Mouse (Mus musculus) yolk sac, embryonic 10.5 days (tissue): ENCODE measurements around the gene Pgm2l1.
"Not testable (repeated sequence)": the region's sequence is repeated elsewhere in the genome, so short reads cannot be mapped to it uniquely, and the experiment has no call there.

Source experiments
- DNase-seq: peaks from one replicate; pipeline ENCODE4 v3.0.0-alpha.2; 2017; ENCODE audit warnings: low spot score

Gene Pgm2l1

GRCm38 (mm10) chr7:100228957-100229356 lies 1.8 kb downstream of the Pgm2l1 start:
- no peak for DNase-seq

DNA sequence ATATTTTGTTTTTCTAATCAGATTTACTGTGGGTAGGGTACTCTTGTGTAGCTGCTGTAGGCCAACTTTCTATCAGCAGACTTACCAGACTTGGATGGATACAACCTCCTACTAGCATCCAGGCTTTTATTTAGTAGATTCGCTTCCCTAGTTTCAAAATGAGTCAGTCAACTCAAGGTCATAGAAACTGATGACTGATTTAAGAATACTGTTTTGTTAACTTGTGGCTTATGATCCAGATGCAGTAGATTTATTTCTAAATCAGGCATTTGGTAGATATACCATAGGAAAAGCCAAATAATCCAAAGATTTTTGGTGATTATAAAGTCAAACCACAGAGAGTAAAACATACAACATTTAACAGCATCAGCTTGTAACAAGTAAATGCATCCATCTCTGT lies 3.5 kb downstream of the Pgm2l1 start:
- no peak for DNase-seq

GRCm38 (mm10) chr7:100231661-100232060 lies 4.5 kb downstream of the Pgm2l1 start:
- no peak for DNase-seq

- DNase-seq: no peak
Measured at GRCm38 (mm10) chr7:100233681-100234080, 6.5 kb downstream of the Pgm2l1 start.

- peak; percentile 11 for DNase-seq
Measured at GRCm38 (mm10) chr7:100234264-100234885, 7.2 kb downstream of the Pgm2l1 start.

DNA sequence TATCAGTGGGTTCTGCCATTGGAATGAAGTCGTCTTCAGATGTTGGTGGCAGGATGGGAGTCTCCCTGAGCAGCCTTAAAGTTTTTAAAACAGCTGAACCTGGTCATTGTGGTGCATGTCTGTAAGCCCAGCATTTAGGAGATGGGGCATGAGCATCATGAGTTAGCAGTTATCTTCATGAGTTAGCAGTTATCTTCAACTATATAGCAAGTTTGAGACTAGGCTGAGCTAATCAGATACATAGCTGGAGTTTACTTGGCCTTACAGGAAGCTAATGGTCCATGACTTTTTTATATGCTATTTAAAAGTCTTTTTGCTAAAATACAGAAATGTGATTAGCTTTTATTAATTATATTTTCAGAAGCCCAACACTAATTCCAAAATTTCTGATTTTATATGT lies 11.1 kb downstream of the Pgm2l1 start:
- no peak for DNase-seq

DNA sequence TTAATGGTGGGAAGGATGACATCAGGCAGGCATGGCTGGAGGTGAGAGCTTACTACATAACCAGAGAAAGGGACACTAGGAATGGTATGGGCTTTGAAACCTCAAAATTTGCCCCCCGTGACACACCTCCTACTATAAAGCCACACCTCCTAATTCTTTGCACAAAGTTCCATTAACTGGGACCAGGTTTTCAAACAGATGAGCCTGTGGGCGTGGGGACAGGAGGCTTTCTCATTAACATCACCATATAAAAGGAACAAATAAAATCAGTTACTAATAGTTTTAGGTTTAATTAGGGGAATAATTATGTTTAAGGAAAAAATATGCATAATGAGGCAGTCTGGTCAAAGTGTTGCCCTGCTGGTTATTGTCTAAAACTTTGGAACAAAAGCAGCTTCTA lies 13.4 kb downstream of the Pgm2l1 start:
- no peak for DNase-seq

- no peak for DNase-seq
Measured at GRCm38 (mm10) chr7:100243007-100243406, 15.8 kb downstream of the Pgm2l1 start.

- DNase-seq: no peak
Measured at GRCm38 (mm10) chr7:100244225-100244624, 17.0 kb downstream of the Pgm2l1 start.

GRCm38 (mm10) chr7:100245176-100245575 lies 18.0 kb downstream of the Pgm2l1 start:
- DNase-seq: no peak

GRCm38 (mm10) chr7:100250667-100251066 lies 23.5 kb downstream of the Pgm2l1 start:
- DNase-seq: no peak

DNA sequence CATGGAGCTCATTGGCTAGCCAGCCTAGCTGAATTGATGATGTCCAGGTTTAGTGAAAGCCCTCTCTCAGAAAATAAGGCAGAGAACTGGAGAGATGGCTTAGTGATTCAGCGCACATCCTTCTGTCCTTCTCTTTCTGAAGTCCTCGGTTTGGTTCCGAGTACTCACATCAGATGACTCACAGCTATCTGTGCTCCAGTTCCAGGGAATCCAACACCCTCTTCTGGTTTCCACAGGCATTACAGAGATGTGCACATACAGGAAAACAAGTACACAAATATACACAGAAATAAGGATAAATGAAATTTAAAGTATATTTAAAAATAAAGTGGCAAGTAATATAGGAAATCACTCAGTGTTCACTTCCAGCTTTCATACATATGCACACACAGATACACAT lies 35.2 kb downstream of the Pgm2l1 start:
- no peak for DNase-seq

DNA sequence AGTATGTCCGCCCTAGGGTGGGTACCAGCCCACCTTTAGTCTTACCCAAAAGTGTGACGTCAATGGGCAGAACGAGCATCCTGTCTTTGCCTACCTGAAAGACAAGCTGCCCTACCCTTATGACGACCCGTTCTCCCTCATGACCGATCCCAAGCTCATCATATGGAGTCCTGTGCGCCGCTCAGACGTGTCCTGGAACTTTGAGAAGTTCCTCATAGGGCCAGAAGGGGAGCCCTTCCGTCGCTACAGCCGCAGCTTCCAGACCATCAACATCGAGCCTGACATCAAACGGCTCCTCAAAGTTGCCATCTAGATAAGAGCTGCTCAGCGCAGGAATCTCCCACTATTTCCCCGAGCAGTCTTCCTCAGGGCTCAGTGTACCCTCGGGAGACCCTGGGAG lies 37.7 kb downstream of the Pgm2l1 start:
- not testable (repeated sequence) for DNase-seq

DNA sequence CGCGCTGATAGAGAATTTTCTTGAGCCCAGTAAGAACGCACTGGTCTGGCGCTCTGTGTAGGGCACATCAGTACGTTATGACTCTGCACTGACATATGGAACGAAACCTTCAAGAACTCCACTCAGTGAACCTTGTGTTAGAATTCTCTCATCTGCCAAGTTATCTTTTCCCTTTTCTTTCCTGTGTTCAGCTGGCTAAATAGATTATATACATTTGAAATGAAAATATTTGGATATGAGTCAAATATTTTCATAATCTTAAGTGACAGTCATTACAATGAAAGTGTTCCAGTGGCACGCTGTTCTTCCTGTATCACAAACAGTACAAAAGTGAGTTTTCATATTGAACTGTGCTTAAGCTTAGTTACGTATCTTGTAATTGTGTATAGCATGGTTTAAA lies 45.2 kb downstream of the Pgm2l1 start:
- DNase-seq: no peak

GRCm38 (mm10) chr7:100274507-100274906 lies 47.3 kb downstream of the Pgm2l1 start:
- DNase-seq: no peak

- DNase-seq: no peak
Measured at GRCm38 (mm10) chr7:100276397-100276796, 49.2 kb downstream of the Pgm2l1 start.

GRCm38 (mm10) chr7:100279803-100280202 lies 52.6 kb downstream of the Pgm2l1 start:
- DNase-seq: no peak

- no peak for DNase-seq
Measured at GRCm38 (mm10) chr7:100281596-100281995, 54.4 kb downstream of the Pgm2l1 start.

DNA sequence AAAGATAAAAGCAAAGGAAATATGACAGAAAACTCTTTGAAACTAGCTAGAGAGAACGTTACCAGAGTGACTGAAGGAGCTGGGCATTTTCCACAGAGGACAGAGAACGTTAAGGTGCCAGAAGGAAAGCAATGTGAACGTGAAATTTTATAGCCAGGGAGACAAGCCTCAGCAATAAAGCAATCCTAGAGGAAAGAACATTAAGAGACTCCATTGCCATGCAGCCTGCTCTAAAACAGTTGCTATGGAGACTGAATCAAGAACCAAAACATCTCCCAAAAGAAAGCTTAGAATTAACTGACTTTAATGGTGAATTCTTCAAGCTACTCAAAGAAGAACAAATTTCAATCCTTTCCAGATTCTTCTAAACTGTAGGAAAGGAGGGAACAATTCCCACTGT lies 56.1 kb downstream of the Pgm2l1 start:
- DNase-seq: no peak

- no peak for DNase-seq
Measured at GRCm38 (mm10) chr7:100285383-100285782, 58.2 kb downstream of the Pgm2l1 start, which contains the start of gene P4ha3. Gene P4ha3, plus strand, starts transcription at chr7:100285520.

DNA sequence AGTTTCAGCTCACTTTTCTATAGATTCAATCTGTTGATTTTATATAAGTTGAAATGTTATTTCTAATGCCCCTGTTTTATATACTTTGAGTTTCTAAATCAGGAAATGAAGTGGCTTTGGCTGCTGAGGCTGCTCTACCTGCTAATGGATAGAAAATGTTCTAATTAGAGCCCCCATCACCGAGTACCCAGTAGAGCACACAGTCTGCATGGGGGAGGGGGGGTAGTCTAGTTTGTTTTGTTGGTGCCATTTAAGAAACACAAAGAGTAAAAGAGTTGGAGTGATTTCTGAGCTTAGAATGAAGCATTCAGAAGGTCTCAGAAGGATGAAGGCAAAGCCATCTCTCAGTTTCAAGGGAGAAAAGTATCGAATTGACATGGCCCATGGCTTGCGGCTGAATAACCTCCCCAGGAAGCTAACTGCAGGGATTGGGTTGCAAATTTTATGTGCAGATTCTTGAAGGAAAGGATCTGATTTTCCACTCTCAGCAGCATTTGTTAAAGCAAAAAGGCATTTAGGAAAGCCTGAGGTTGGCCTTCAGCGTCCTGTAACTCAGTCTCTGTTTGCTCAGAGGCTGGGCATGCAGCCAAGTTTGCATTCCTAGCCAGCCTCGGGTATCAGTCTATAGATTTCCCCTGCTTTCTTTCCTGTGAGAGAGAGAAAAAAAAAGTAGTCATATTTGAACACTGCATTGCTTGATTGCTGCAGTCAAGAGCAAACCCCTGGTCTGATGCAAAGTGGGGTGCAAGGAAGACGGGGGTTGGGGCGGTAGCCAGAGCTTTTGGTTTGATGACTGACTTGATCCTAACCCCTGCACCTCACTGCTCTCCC lies 60.8 kb downstream of the Pgm2l1 start:
- peak; percentile 80 for DNase-seq

DNA sequence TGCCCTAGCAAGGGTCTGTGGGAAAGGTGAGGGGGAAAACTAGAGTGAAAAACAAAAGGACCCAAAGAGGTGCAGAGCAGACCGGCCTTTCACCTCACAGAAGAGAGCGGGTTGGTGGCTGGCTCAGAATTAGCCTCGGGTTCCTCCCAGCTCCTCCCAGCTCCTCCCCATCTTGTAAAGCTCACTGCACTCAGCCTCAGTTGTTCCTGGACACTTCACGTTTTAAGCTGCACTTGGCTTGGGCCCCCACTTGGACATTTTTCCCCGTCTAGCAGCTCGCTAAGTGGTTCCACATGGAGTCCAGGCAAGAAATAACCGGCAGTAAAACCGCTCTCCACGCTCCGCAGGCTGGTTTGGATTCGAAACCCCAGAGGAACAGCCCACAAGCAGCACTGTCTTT lies 61.4 kb downstream of the Pgm2l1 start:
- DNase-seq: no peak

- no peak for DNase-seq
Measured at GRCm38 (mm10) chr7:100293546-100293945, 66.4 kb downstream of the Pgm2l1 start.

- DNase-seq: no peak
Measured at GRCm38 (mm10) chr7:100295745-100296144, 68.6 kb downstream of the Pgm2l1 start.
